Mouse (Mus musculus) myocyte (in vitro differentiated cells): ENCODE measurements at regions not wholly inside any gene's neighbourhood (a gene's known extent, or its start where the extent isn't known, plus 50 kb on each side); places are given as distances from the start of the nearest gene placed in this dataset.
"Not testable (repeated sequence)": the region's sequence is repeated elsewhere in the genome, so short reads cannot be mapped to it uniquely, and the experiment has no call there.

Source experiments
- E2F4 ChIP-seq: IDR thresholded peaks from one replicate; pipeline ENCODE4 v1.6.1; 2011; ENCODE audit warnings: mild to moderate bottlenecking, control low read depth, moderate library complexity; ENCODE audit not compliant: insufficient read depth
- MAX ChIP-seq: IDR thresholded peaks from one replicate; pipeline ENCODE4 v1.6.1; 2011; ENCODE audit warnings: low read depth, mild to moderate bottlenecking, control low read depth
- MYOD1 ChIP-seq, 3 experiments: IDR thresholded peaks; one replicate each; pipeline ENCODE4 v1.6.1; 2011; ENCODE audit warnings: control low read depth in 2 of 3, low read depth in 2 of 3, mild to moderate bottlenecking in 2 of 3, moderate library complexity in 1 of 3; ENCODE audit not compliant: insufficient read length in 2 of 3, control insufficient read depth in 1 of 3
- MYOG ChIP-seq, 3 experiments: IDR thresholded peaks; one replicate each; pipeline ENCODE4 v1.6.1; 2011; ENCODE audit warnings: control low read depth in 2 of 3, low read depth in 2 of 3, mild to moderate bottlenecking in 2 of 3; ENCODE audit not compliant: insufficient read length in 2 of 3, control insufficient read depth in 1 of 3, insufficient read depth in 1 of 3
- POLR2A ChIP-seq: IDR thresholded peaks from one replicate; pipeline ENCODE4 v1.6.1; 2011; ENCODE audit warnings: low read depth, mild to moderate bottlenecking, control low read depth, moderate library complexity; ENCODE audit not compliant: insufficient read length
- POLR2AphosphoS2 ChIP-seq: IDR thresholded peaks from one replicate; pipeline ENCODE4 v1.6.1; 2011; ENCODE audit warnings: low read depth, control low read depth; ENCODE audit not compliant: insufficient read length
- REST ChIP-seq: IDR thresholded peaks from one replicate; pipeline ENCODE4 v1.6.1; 2011; ENCODE audit warnings: mild to moderate bottlenecking, control low read depth, moderate library complexity; ENCODE audit not compliant: insufficient read depth, insufficient read length
- SRF ChIP-seq: IDR thresholded peaks from one replicate; pipeline ENCODE4 v1.6.1; 2011; ENCODE audit warnings: low read depth; ENCODE audit not compliant: control insufficient read depth, insufficient read length
- TCF12 ChIP-seq: IDR thresholded peaks from one replicate; pipeline ENCODE4 v1.6.1; 2011; ENCODE audit warnings: mild to moderate bottlenecking, control low read depth; ENCODE audit not compliant: poor library complexity, insufficient read depth, severe bottlenecking
- TCF3 ChIP-seq: IDR thresholded peaks from one replicate; pipeline ENCODE4 v1.6.1; 2011; ENCODE audit warnings: low read depth, control low read depth; ENCODE audit not compliant: insufficient read length
- USF1 ChIP-seq: IDR thresholded peaks from one replicate; pipeline ENCODE4 v1.6.1; 2011; ENCODE audit warnings: low read depth, mild to moderate bottlenecking, control low read depth, moderate library complexity

DNA sequence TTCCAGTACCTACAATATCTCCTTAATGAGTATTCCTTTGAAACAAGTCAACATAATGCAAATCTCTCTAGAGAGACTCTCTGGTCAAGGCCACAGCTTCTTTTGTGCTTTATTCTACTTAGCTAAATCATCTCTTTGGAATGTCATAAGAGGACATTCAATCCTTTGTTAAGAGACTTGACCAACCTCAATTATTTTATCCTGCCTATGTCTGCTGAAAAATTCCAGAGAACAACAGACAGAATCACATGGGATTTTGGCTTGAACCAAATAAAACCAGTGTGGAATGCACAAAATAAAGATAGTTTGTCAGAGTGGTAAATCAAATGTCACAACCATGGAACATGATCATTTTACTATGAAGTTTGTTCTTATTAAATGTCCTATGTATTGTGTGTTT is 3557.8 kb downstream of the 9330182O14Rik start:
- not testable (repeated sequence) for TF ChIP-seq SRF; POLR2AphosphoS2; MYOG (IDR thresholded peaks at IDR 0.05; ENCODE audit: control insufficient read depth in 1 of 3, insufficient read depth in 1 of 3, insufficient read length in 2 of 3, low read depth in 2 of 3); POLR2A; MYOD1 (IDR thresholded peaks at IDR 0.05; ENCODE audit: control insufficient read depth in 1 of 3, insufficient read length in 2 of 3, low read depth in 2 of 3); TCF12; REST; E2F4; TCF3; MAX
- TF ChIP-seq USF1 = peak; percentile 46
